Mouse (Mus musculus) limb, embryonic 11.5 days (tissue): ENCODE data around the gene Crybb2. TPM values are rescaled to one million over a fixed set of nuclear protein-coding genes. Genes with fewer than 3 reads are reported as not detected.
"Not testable (repeated sequence)": the region's sequence is repeated elsewhere in the genome, so short reads cannot be mapped to it uniquely, and the experiment has no call there.

Source experiments
- ATAC-seq: fragments of 200-750 bp; cut with Nextera tagmentation; 2 replicates; pipeline ENCODE4 v1.8.0; 2017; ENCODE audit warnings: low read depth; ENCODE audit not compliant: insufficient number of reproducible peaks, low FRiP score, low TSS enrichment
- DNase-seq: peaks from one replicate; pipeline ENCODE4 v3.0.0-alpha.2; 2015; ENCODE audit warnings: low spot score
- H3K27ac ChIP-seq: fragments of 300-500 bp; sonication (generic); replicated peaks from 2 replicates; pipeline ENCODE4 v1.5.1; 2014; ENCODE audit warnings: low read depth, mild to moderate bottlenecking, low read length
- H3K27me3 ChIP-seq: fragments of 300-500 bp; sonication (generic); 2 replicates; pipeline ENCODE4 v1.6.1; 2014; ENCODE audit warnings: mild to moderate bottlenecking, low read length, mixed read lengths; ENCODE audit not compliant: control insufficient read depth, insufficient read depth
- H3K36me3 ChIP-seq: fragments of 300-500 bp; sonication (generic); 2 replicates; pipeline ENCODE4 v1.6.1; 2014; ENCODE audit warnings: mild to moderate bottlenecking, low read length, moderate library complexity, mixed read lengths; ENCODE audit not compliant: control insufficient read depth, insufficient read depth
- H3K4me1 ChIP-seq: fragments of 300-500 bp; sonication (generic); 2 replicates; pipeline ENCODE4 v1.6.1; 2014; ENCODE audit warnings: low read length, mixed read lengths; ENCODE audit not compliant: control insufficient read depth, insufficient read depth
- H3K4me2 ChIP-seq: fragments of 300-500 bp; sonication (generic); 2 replicates; pipeline ENCODE4 v1.6.1; 2014; ENCODE audit warnings: low read depth, mild to moderate bottlenecking, moderate library complexity; ENCODE audit not compliant: severe bottlenecking
- H3K4me3 ChIP-seq: fragments of 300-500 bp; sonication (generic); 2 replicates; pipeline ENCODE4 v1.5.1; 2014; ENCODE audit warnings: low read depth, low read length
- H3K9ac ChIP-seq: fragments of 300-500 bp; sonication (generic); 2 replicates; pipeline ENCODE4 v1.6.1; 2014; ENCODE audit warnings: mild to moderate bottlenecking, low read length
- H3K9me3 ChIP-seq: fragments of 300-500 bp; sonication (generic); 2 replicates; pipeline ENCODE4 v1.6.1; 2016; ENCODE audit warnings: low read length; ENCODE audit not compliant: control insufficient read depth
- WGBS: fragments of 180-500 bp; shearing (Covaris S2); extraction: QIAGEN DNeasy Blood & Tissue Kit; methylation state at CpG from one replicate; pipeline ENCODE4 v1.1.7; 2014; 5-methylcytosine and 5-hydroxymethylcytosine counted together
- polyA plus RNA-seq: library from polyadenylated mRNA; unstranded; fragments of >200 nt; fragmentation: Nextera tagmentation; extraction: Ambion mirVana; gene quantifications from 2 replicates; pipeline ENCODE4 v1.2.1, GENCODE M21; 2014

Gene Crybb2
- polyA plus RNA-seq, 1 experiment from 2014 or later, result not detected

DNA sequence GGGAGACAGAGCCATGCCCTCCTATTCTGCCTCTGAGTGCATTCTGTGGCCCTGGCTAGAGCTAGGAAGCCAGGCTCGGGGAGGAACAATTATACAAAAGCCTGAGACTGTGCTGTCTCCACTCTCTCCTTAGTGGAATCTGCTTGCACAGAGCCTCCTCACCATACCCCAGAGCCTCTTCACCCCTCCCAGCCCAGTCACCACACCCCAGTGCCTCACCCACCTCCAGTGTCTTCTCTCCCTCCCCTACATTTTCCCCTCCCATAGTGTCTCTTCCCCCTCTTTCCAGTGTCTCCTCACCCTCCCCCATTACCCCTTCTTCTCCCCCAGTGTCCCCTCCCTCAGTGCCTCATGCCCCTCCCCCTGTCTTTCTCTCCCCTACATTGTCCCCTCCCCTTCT is 41.0 kb upstream of the Crybb2 start:
- 0% methylated on average over 1 of the region's 1 CpGs for WGBS
- H3K9ac ChIP-seq, result no peak overlapping the region
- no peak overlapping the region for H3K4me3 ChIP-seq
- no peaks in the 10 kb centered on the region for H3K36me3 ChIP-seq
- H3K27ac ChIP-seq, result no peak overlapping the region
- no peak overlapping the region for H3K4me2 ChIP-seq
- no peaks in the 10 kb centered on the region for H3K27me3 ChIP-seq
- no peaks in the 10 kb centered on the region for H3K9me3 ChIP-seq
- no peak for DNase-seq
- H3K4me1 ChIP-seq, result peaks cover 11% of the 10 kb centered on the region
- ATAC-seq, result no peak

DNA sequence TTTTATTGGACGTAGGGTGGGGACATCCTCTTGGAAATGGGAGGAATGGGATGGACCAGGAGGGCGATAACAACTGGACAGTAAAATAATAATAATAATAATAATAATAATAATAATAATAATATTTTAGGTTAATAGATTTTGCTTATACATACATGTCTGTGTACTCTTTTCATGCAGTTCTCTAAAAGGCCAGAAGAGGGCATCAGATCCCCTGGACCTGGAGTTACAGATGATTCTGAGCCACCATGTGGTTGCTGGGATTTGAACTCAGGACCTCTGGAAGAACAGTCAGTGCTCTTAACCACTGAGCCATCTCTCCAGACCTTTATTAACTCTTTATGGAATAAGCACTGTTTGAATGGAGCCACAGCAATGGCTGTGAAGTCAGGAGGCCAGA is 39.7 kb upstream of the Crybb2 start:
- not testable (repeated sequence) for H3K27me3 ChIP-seq, H3K4me3 ChIP-seq, H3K4me1 ChIP-seq, H3K4me2 ChIP-seq, H3K27ac ChIP-seq, H3K9me3 ChIP-seq, H3K36me3 ChIP-seq, DNase-seq, ATAC-seq, H3K9ac ChIP-seq
- WGBS, result 86% methylated on average over 2 of the region's 2 CpGs

DNA sequence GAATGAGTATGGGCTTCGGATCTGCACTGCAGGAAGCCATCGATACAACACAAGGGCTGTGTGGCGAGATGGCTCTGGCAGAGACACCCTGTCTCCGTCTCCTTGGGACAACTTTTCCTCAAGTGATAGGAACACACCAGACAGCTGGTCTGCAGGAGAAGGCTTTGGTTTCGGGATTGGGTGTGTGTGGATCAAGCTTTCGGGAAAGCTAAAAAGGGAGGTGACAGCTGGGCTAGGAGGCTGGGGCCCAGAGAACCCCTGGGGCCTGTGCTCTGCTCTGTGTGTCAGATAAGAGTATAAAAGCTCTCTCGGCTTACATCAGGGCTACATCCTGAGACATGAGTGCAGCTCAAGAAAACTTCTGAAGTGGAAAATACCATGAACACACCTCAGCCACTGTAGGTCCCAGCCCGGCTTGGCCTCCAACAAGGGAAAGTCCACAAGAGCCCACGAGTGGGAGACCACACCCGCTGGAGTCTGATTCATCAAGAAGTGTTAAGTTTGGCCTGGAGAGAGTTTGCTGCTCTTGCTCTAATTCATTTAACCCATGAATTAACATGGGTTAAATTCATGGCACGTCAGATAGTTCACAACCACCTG is 38.3 kb upstream of the Crybb2 start:
- Histone ChIP-seq H3K27me3 (no peaks in the 10 kb centered on the region), H3K9me3 (no peaks in the 10 kb centered on the region), H3K9ac (no peak overlapping the region), H3K27ac (no peak overlapping the region), H3K4me1 (peaks cover 5% of the 10 kb centered on the region; the same call in 1 of the 2 replicates), H3K4me2 (no peak overlapping the region), H3K36me3 (no peaks in the 10 kb centered on the region), H3K4me3 (no peak overlapping the region)
- no peak for ATAC-seq
- WGBS, result 78% methylated on average over 11 of the region's 11 CpGs
- DNase-seq, result no peak

DNA sequence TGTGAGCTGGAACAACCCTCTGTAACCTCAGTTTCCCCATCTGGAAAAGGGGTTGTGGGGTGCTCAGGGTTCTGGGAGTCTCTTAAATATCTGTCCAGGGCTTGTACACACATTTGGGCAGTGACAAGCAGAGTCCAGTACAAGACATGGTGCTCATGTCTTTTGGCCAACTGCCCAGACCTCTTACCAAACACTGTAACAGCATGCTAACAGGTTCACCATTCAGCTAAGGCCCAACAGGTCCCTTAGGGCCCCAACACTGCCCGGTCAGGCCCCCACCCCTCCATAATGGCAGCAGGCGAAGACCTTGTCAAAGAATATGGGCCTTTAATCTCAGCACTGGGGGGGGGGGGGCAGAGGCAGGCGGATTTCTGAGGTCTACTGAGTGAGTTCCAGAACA is 37.8 kb upstream of the Crybb2 start:
- no peak overlapping the region for H3K9ac ChIP-seq
- H3K4me3 ChIP-seq, result no peak overlapping the region
- no peak overlapping the region for H3K4me2 ChIP-seq
- ATAC-seq (no peak), DNase-seq (no peak)
- H3K9me3 ChIP-seq, result no peaks in the 10 kb centered on the region
- no peaks in the 10 kb centered on the region for H3K36me3 ChIP-seq
- no peak overlapping the region for H3K27ac ChIP-seq
- WGBS, result 74% methylated on average over 3 of the region's 3 CpGs
- H3K4me1 ChIP-seq, result peaks cover 2% of the 10 kb centered on the region; the same call in 1 of the 2 replicates
- no peaks in the 10 kb centered on the region for H3K27me3 ChIP-seq

DNA sequence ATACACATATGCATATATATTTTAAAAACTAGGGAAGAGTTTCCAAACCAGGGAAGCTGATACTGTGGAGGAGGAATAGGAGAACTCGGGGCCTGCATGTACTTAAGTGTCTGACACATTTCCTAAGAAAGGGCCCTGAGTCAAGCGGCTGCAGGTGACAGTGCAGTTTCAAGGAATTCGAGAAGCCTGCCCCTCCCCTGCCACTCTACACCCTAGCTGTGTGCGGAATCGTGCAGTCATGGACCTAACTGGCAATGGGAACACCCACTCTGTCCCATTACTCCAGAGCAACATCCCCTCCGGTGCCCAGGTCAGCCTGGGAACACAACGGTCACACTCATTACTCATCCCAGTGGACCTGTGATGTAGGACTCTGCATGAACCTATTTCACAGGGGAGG is 36.7 kb upstream of the Crybb2 start:
- no peaks in the 10 kb centered on the region for H3K9me3 ChIP-seq
- no peak overlapping the region for H3K4me3 ChIP-seq
- ATAC-seq, result no peak
- no peaks in the 10 kb centered on the region; the same call in 1 of the 2 replicates for H3K4me1 ChIP-seq
- H3K9ac ChIP-seq, result no peak overlapping the region
- no peak overlapping the region for H3K27ac ChIP-seq
- 65% methylated on average over 7 of the region's 7 CpGs for WGBS
- no peaks in the 10 kb centered on the region for H3K36me3 ChIP-seq
- H3K4me2 ChIP-seq, result no peak overlapping the region
- no peaks in the 10 kb centered on the region for H3K27me3 ChIP-seq
- no peak for DNase-seq

DNA sequence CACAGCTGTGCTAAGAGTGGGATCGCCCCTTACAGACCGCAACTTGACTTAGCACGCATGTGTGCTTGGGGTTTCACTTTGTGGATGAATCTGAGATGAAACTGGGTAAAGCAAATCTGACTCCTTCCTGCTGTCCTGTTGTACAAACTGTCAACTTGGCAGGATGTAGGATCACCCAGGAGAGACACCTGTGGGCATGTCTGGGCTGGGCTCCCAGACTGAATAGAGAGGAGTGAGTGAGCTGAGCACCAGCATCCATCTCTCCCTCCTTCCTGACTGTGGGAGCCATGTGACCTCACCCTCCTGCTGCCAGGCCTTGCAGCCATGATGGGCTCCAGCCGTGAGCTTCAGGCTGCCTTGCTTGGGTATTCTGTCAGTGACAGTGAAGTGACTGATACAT is 35.6 kb upstream of the Crybb2 start:
- Histone ChIP-seq H3K36me3 (no peaks in the 10 kb centered on the region), H3K27ac (no peak overlapping the region), H3K4me3 (no peak overlapping the region), H3K9me3 (no peaks in the 10 kb centered on the region), H3K9ac (no peak overlapping the region), H3K4me2 (no peak overlapping the region), H3K27me3 (no peaks in the 10 kb centered on the region), H3K4me1 (no peaks in the 10 kb centered on the region)
- ATAC-seq (no peak), DNase-seq (no peak)
- WGBS, result 91% methylated on average over 4 of the region's 4 CpGs

DNA sequence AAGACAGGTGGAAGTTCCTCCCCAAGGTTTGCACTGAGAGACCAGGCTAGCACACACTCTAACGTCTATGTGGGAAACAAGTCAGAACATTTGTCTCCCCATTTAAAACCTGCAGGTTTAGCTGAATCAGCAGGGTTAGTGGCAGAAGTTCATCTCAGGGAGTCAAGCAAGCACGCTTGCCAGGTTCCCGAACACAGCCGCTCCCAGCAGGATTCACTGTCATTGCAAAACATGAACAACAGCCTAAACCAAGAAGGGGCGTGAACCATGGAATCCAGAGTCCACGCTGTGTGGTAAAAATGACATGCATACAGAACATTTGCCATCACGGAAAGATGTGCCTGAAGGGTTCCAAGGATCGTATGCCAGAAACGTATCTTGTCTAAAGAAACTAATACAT is 35.1 kb upstream of the Crybb2 start:
- Histone ChIP-seq H3K27me3 (no peaks in the 10 kb centered on the region), H3K36me3 (no peaks in the 10 kb centered on the region), H3K9me3 (no peaks in the 10 kb centered on the region), H3K4me1 (no peaks in the 10 kb centered on the region), H3K4me2 (no peak overlapping the region), H3K4me3 (no peak overlapping the region), H3K9ac (no peak overlapping the region), H3K27ac (no peak overlapping the region)
- DNase-seq (no peak), ATAC-seq (no peak)
- WGBS, result 86% methylated on average over 9 of the region's 9 CpGs

DNA sequence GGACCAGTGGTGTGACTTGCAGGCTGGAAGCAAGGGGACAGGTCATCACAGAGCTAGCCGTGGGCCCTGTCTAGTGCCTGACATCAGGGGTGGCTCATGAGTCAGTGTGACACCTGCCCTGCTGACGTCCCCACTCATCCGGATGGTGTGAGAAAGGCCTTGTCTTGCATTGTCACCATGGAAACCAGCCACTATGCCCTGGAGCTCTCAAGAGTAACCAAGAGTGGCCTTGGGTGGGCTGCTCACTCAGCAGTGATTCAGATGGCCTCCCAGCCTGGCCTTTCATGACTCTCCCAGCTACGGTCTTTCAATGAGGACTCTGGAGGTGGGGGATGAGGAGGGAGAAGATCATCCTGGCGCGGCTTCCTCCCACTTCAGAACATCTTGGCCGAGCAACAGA is 32.5 kb upstream of the Crybb2 start:
- Histone ChIP-seq H3K36me3 (no peaks in the 10 kb centered on the region), H3K27ac (no peak overlapping the region), H3K9ac (no peak overlapping the region), H3K4me3 (no peak overlapping the region), H3K27me3 (no peaks in the 10 kb centered on the region), H3K4me2 (no peak overlapping the region), H3K4me1 (no peaks in the 10 kb centered on the region), H3K9me3 (no peaks in the 10 kb centered on the region)
- WGBS, result 80% methylated on average over 7 of the region's 7 CpGs
- DNase-seq (no peak), ATAC-seq (no peak)

DNA sequence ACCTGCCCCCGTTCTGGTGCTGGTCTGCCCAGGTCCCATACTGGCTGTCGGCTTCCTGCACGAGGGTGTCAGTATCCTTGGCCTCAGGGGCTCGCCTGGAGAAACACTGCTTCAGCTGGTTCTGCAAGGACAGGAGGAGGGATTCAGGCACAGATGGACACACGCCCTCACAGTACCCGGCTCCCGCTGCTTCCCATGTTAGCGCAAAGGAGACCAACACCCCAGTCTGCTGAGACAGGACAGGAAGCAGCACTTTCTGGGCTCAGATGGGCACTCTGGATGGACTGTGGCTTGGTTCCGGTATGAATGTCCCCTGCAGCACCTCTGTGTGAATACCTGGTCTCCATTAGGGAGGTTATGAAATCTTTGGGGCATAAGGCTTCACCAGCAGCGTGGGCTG is 31.5 kb upstream of the Crybb2 start:
- Histone ChIP-seq H3K36me3 (no peaks in the 10 kb centered on the region), H3K9me3 (no peaks in the 10 kb centered on the region), H3K9ac (no peak overlapping the region), H3K4me1 (no peaks in the 10 kb centered on the region), H3K27ac (no peak overlapping the region), H3K27me3 (no peaks in the 10 kb centered on the region), H3K4me2 (no peak overlapping the region), H3K4me3 (no peak overlapping the region)
- ATAC-seq (no peak), DNase-seq (no peak)
- 84% methylated on average over 10 of the region's 10 CpGs for WGBS
